Mouse (Mus musculus) hindbrain, embryonic 14.5 days (tissue): ENCODE measurements around the gene Serp2. TPM values are rescaled to one million over a fixed set of nuclear protein-coding genes. Genes with fewer than 3 reads are reported as not detected.

ENCODE experiments used
- ATAC-seq: fragments of 200-750 bp; cut with Nextera tagmentation; 2 replicates; pipeline ENCODE4 v1.8.0; 2017; ENCODE audit warnings: moderate number of reproducible peaks, mild to moderate bottlenecking, moderate TSS enrichment, moderate library complexity; ENCODE audit not compliant: low FRiP score
- DNase-seq: peaks from one replicate; pipeline ENCODE4 v3.0.0-alpha.2; 2015; ENCODE audit warnings: low spot score
- H3K27ac ChIP-seq: fragments of 300-500 bp; sonication (generic); 2 replicates; pipeline ENCODE4 v1.5.1; 2014; ENCODE audit warnings: mild to moderate bottlenecking, moderate library complexity
- H3K27me3 ChIP-seq: fragments of 300-500 bp; sonication (generic); 2 replicates; pipeline ENCODE4 v1.6.1; 2014; ENCODE audit warnings: mild to moderate bottlenecking, low read length, mixed read lengths; ENCODE audit not compliant: control insufficient read depth, insufficient read depth
- H3K36me3 ChIP-seq: fragments of 300-500 bp; sonication (generic); replicated peaks from 2 replicates; pipeline ENCODE4 v1.6.1; 2014; ENCODE audit not compliant: control insufficient read depth, insufficient read depth
- H3K4me1 ChIP-seq: fragments of 300-500 bp; sonication (generic); replicated peaks from 2 replicates; pipeline ENCODE4 v1.6.1; 2014; ENCODE audit warnings: antibody characterized with exemption, low read length, mixed read lengths; ENCODE audit not compliant: control insufficient read depth, insufficient read depth
- H3K4me2 ChIP-seq: fragments of 300-500 bp; sonication (generic); replicated peaks from 2 replicates; pipeline ENCODE4 v1.6.1; 2014; ENCODE audit warnings: mild to moderate bottlenecking, moderate library complexity
- H3K4me3 ChIP-seq: fragments of 300-500 bp; sonication (generic); replicated peaks from 2 replicates; pipeline ENCODE4 v1.5.1; 2014; ENCODE audit warnings: mild to moderate bottlenecking, low read length
- H3K9ac ChIP-seq: fragments of 300-500 bp; sonication (generic); 2 replicates; pipeline ENCODE4 v1.6.1; 2014
- H3K9me3 ChIP-seq: fragments of 300-500 bp; sonication (generic); 2 replicates; pipeline ENCODE4 v1.6.1; 2016; ENCODE audit warnings: low read length; ENCODE audit not compliant: control insufficient read depth
- WGBS: fragments of 180-500 bp; shearing (Covaris S2); extraction: QIAGEN DNeasy Blood & Tissue Kit; methylation state at CpG from one replicate; pipeline ENCODE4 v1.1.7; 2014; 5-methylcytosine and 5-hydroxymethylcytosine counted together
- polyA plus RNA-seq: library from polyadenylated mRNA; unstranded; fragments of >200 nt; fragmentation: Nextera tagmentation; extraction: Ambion mirVana; gene quantifications from 2 replicates; pipeline ENCODE4 v1.2.1, GENCODE M21; 2014

Serp2 gene
- polyA plus RNA-seq, 1 experiment from 2014 or later: 217 TPM

GRCm38 (mm10) chr14:76532257-76533169, 24.2 kb downstream of the Serp2 start:
- Histone ChIP-seq H3K9me3 (no peaks in the 10 kb centered on the region), H3K36me3 (no peaks in the 10 kb centered on the region), H3K27me3 (no peaks in the 10 kb centered on the region), H3K27ac (peak overlapping the region; percentile 82), H3K4me1 (peaks cover 20% of the 10 kb centered on the region), H3K9ac (peak overlapping the region; percentile 45), H3K4me2 (peak overlapping the region; percentile 49), H3K4me3 (peak overlapping the region; percentile 11)
- ATAC-seq: peak; percentile 89
- DNase-seq: peak; percentile 55
- 29% methylated on average over 20 of the region's 20 CpGs for WGBS

GRCm38 (mm10) chr14:76531027-76531660, 25.5 kb downstream of the Serp2 start:
- ATAC-seq: no peak
- no peak for DNase-seq
- H3K27ac ChIP-seq: no peak overlapping the region
- H3K4me1 ChIP-seq: peaks cover 20% of the 10 kb centered on the region
- H3K9ac ChIP-seq: no peak overlapping the region
- no peak overlapping the region for H3K4me3 ChIP-seq
- 95% methylated on average over 7 of the region's 7 CpGs for WGBS
- no peaks in the 10 kb centered on the region for H3K36me3 ChIP-seq
- H3K27me3 ChIP-seq: no peaks in the 10 kb centered on the region
- H3K4me2 ChIP-seq: no peak overlapping the region
- H3K9me3 ChIP-seq: no peaks in the 10 kb centered on the region

- no peaks in the 10 kb centered on the region for H3K36me3 ChIP-seq
- 41% methylated on average over 5 of the region's 5 CpGs for WGBS
- H3K4me3 ChIP-seq: no peak overlapping the region
- H3K4me2 ChIP-seq: no peak overlapping the region
- H3K27ac ChIP-seq: no peak overlapping the region
- no peaks in the 10 kb centered on the region for H3K9me3 ChIP-seq
- peak overlapping the region; percentile 20; the same call in 1 of the 2 replicates for H3K9ac ChIP-seq
- H3K4me1 ChIP-seq: peaks cover 20% of the 10 kb centered on the region
- ATAC-seq (no peak), DNase-seq (no peak)
- no peaks in the 10 kb centered on the region for H3K27me3 ChIP-seq
Observed at GRCm38 (mm10) chr14:76528641-76529040, 28.0 kb downstream of the Serp2 start.

GRCm38 (mm10) chr14:76527758-76528313, 28.9 kb downstream of the Serp2 start:
- H3K4me1 ChIP-seq: peaks cover 11% of the 10 kb centered on the region
- no peak for ATAC-seq
- no peak overlapping the region for H3K4me2 ChIP-seq
- no peaks in the 10 kb centered on the region for H3K36me3 ChIP-seq
- H3K9me3 ChIP-seq: no peaks in the 10 kb centered on the region
- H3K27ac ChIP-seq: no peak overlapping the region
- peak overlapping the region; percentile 20; the same call in 1 of the 2 replicates for H3K9ac ChIP-seq
- WGBS: 55% methylated on average over 9 of the region's 9 CpGs
- no peak overlapping the region for H3K4me3 ChIP-seq
- DNase-seq: no peak
- no peaks in the 10 kb centered on the region for H3K27me3 ChIP-seq

GRCm38 (mm10) chr14:76527030-76527719, 29.5 kb downstream of the Serp2 start:
- ATAC-seq: no peak
- no peak overlapping the region for H3K27ac ChIP-seq
- WGBS: 88% methylated on average over 20 of the region's 20 CpGs
- H3K9me3 ChIP-seq: no peaks in the 10 kb centered on the region
- no peak overlapping the region for H3K4me2 ChIP-seq
- peaks cover 7% of the 10 kb centered on the region for H3K4me1 ChIP-seq
- DNase-seq: no peak
- H3K4me3 ChIP-seq: no peak overlapping the region
- no peak overlapping the region for H3K9ac ChIP-seq
- H3K36me3 ChIP-seq: no peaks in the 10 kb centered on the region
- no peaks in the 10 kb centered on the region for H3K27me3 ChIP-seq

GRCm38 (mm10) chr14:76526467-76526866, 30.2 kb downstream of the Serp2 start:
- peaks cover 7% of the 10 kb centered on the region for H3K4me1 ChIP-seq
- H3K27ac ChIP-seq: no peak overlapping the region
- H3K4me3 ChIP-seq: no peak overlapping the region
- 91% methylated on average over 6 of the region's 6 CpGs for WGBS
- no peaks in the 10 kb centered on the region for H3K9me3 ChIP-seq
- no peaks in the 10 kb centered on the region for H3K27me3 ChIP-seq
- no peak overlapping the region for H3K4me2 ChIP-seq
- no peaks in the 10 kb centered on the region for H3K36me3 ChIP-seq
- ATAC-seq (no peak), DNase-seq (no peak)
- no peak overlapping the region for H3K9ac ChIP-seq

- no peaks in the 10 kb centered on the region for H3K36me3 ChIP-seq
- no peaks in the 10 kb centered on the region for H3K27me3 ChIP-seq
- H3K9me3 ChIP-seq: no peaks in the 10 kb centered on the region
- H3K4me3 ChIP-seq: no peak overlapping the region
- no peak for ATAC-seq
- H3K4me1 ChIP-seq: no peaks in the 10 kb centered on the region; the same call in 1 of the 2 replicates
- H3K9ac ChIP-seq: no peak overlapping the region
- H3K4me2 ChIP-seq: no peak overlapping the region
- 95% methylated on average over 1 of the region's 1 CpGs for WGBS
- DNase-seq: no peak
- H3K27ac ChIP-seq: no peak overlapping the region
Observed at GRCm38 (mm10) chr14:76523344-76523743, 33.3 kb downstream of the Serp2 start.

GRCm38 (mm10) chr14:76521308-76521707, 35.4 kb downstream of the Serp2 start:
- H3K27me3 ChIP-seq: no peaks in the 10 kb centered on the region
- no peak overlapping the region for H3K4me2 ChIP-seq
- no peak overlapping the region for H3K27ac ChIP-seq
- H3K4me1 ChIP-seq: no peaks in the 10 kb centered on the region
- H3K9ac ChIP-seq: no peak overlapping the region
- DNase-seq: no peak
- H3K36me3 ChIP-seq: no peaks in the 10 kb centered on the region
- 95% methylated on average over 3 of the region's 3 CpGs for WGBS
- no peak for ATAC-seq
- H3K9me3 ChIP-seq: no peaks in the 10 kb centered on the region
- H3K4me3 ChIP-seq: no peak overlapping the region

GRCm38 (mm10) chr14:76520606-76521005, 36.1 kb downstream of the Serp2 start:
- no peak overlapping the region for H3K9ac ChIP-seq
- WGBS: 38% methylated on average over 4 of the region's 4 CpGs
- DNase-seq: no peak
- H3K4me2 ChIP-seq: no peak overlapping the region
- no peaks in the 10 kb centered on the region for H3K36me3 ChIP-seq
- no peak overlapping the region for H3K27ac ChIP-seq
- no peak overlapping the region for H3K4me3 ChIP-seq
- no peaks in the 10 kb centered on the region for H3K27me3 ChIP-seq
- ATAC-seq: no peak
- H3K9me3 ChIP-seq: no peaks in the 10 kb centered on the region
- no peaks in the 10 kb centered on the region for H3K4me1 ChIP-seq
